Mouse (Mus musculus) megakaryocyte, embryonic 14.5 days (primary cell): ENCODE data around the gene Dglucy. TPM values are rescaled to one million over a fixed set of nuclear protein-coding genes. Genes with fewer than 3 reads are reported as not detected.

Experiments
- H3K27me3 ChIP-seq: replicated peaks from 2 replicates; pipeline ENCODE3; 2012; ENCODE audit warnings: inconsistent platforms
- H3K36me3 ChIP-seq: replicated peaks from 2 replicates; pipeline ENCODE3; 2012; ENCODE audit warnings: low read length, inconsistent platforms, mixed read lengths
- H3K4me1 ChIP-seq: 2 replicates; pipeline ENCODE4 v1.6.1; 2012; ENCODE audit warnings: inconsistent platforms
- H3K4me3 ChIP-seq: replicated peaks from 2 replicates; pipeline ENCODE3; 2012; ENCODE audit warnings: moderate library complexity, mild to moderate bottlenecking, inconsistent platforms
- H3K9me3 ChIP-seq: 2 replicates; pipeline ENCODE4 v1.6.1; 2012; ENCODE audit warnings: inconsistent platforms
- FLI1 ChIP-seq: IDR thresholded peaks from 2 replicates; pipeline ENCODE4 v1.6.1; 2012; ENCODE audit warnings: low read length, inconsistent platforms, mixed read lengths
- GATA1 ChIP-seq: IDR thresholded peaks from 3 replicates; pipeline ENCODE4 v1.6.1; 2012; ENCODE audit warnings: mixed read lengths, low read length, inconsistent platforms, borderline replicate concordance
- polyA plus RNA-seq: library from polyadenylated mRNA; stranded (reverse); fragments of >175 nt; gene quantifications from 2 replicates; pipeline ENCODE4 v1.2.3, GENCODE M21; 2012; ENCODE audit warnings: low replicate concordance; ENCODE audit not compliant: insufficient read depth

The Dglucy gene
- polyA plus RNA-seq, 1 experiment: 1.0 TPM

GRCm38 (mm10) chr12:100937441-100938360 is 158.8 kb downstream of the Dglucy start:
- no peaks in the 10 kb centered on the region for H3K9me3 ChIP-seq
- H3K27me3 ChIP-seq: no peaks in the 10 kb centered on the region
- no peak overlapping the region for H3K4me3 ChIP-seq
- no peak for TF ChIP-seq GATA1
- H3K4me1 ChIP-seq: 0 out of 2 replicates have a peak, but pooled peaks cover 4% of the 10 kb centered on the region
- H3K36me3 ChIP-seq: peaks cover 75% of the 10 kb centered on the region

- TF ChIP-seq GATA1: no peak
- TF ChIP-seq FLI1: no peak
- H3K27me3 ChIP-seq: no peaks in the 10 kb centered on the region
- no peaks in the 10 kb centered on the region for H3K4me1 ChIP-seq
- peaks cover 83% of the 10 kb centered on the region for H3K36me3 ChIP-seq
- H3K4me3 ChIP-seq: no peak overlapping the region
- no peaks in the 10 kb centered on the region for H3K9me3 ChIP-seq
These were observed 162.5 kb downstream of the Dglucy start for GRCm38 (mm10) chr12:100941361-100941760.

GRCm38 (mm10) chr12:100943146-100943545 is 164.3 kb downstream of the Dglucy start:
- Histone ChIP-seq H3K36me3 (peaks cover 88% of the 10 kb centered on the region), H3K9me3 (no peaks in the 10 kb centered on the region), H3K27me3 (no peaks in the 10 kb centered on the region), H3K4me3 (no peak overlapping the region), H3K4me1 (no peaks in the 10 kb centered on the region)
- TF ChIP-seq GATA1 (no peak), FLI1 (no peak)

- Histone ChIP-seq H3K4me1 (no peaks in the 10 kb centered on the region), H3K27me3 (no peaks in the 10 kb centered on the region), H3K9me3 (no peaks in the 10 kb centered on the region), H3K36me3 (peaks cover 86% of the 10 kb centered on the region), H3K4me3 (no peak overlapping the region)
- TF ChIP-seq FLI1 (no peak), GATA1 (no peak)
These were observed 166.1 kb downstream of the Dglucy start for GRCm38 (mm10) chr12:100944921-100945336.

GRCm38 (mm10) chr12:100945501-100945900 is 166.6 kb downstream of the Dglucy start:
- no peak for TF ChIP-seq FLI1
- no peak for TF ChIP-seq GATA1
- H3K4me3 ChIP-seq: no peak overlapping the region
- peaks cover 81% of the 10 kb centered on the region for H3K36me3 ChIP-seq
- H3K9me3 ChIP-seq: no peaks in the 10 kb centered on the region
- no peaks in the 10 kb centered on the region for H3K4me1 ChIP-seq
- no peaks in the 10 kb centered on the region for H3K27me3 ChIP-seq

GRCm38 (mm10) chr12:100945948-100946347 is 167.1 kb downstream of the Dglucy start:
- Histone ChIP-seq H3K27me3 (no peaks in the 10 kb centered on the region), H3K36me3 (peaks cover 76% of the 10 kb centered on the region), H3K4me3 (no peak overlapping the region), H3K9me3 (no peaks in the 10 kb centered on the region), H3K4me1 (no peaks in the 10 kb centered on the region)
- no peak for TF ChIP-seq FLI1

Other genes starting within 250 kb of the Dglucy start
- 1.3 and 4.9 TPM in 2 replicates for gene Rps6ka5, start 52.1 kb upstream of the Dglucy start, polyA plus RNA-seq
- gene Gpr68, start 129.1 kb downstream of the Dglucy start, polyA plus RNA-seq: 0.12 TPM in 1 of 2 replicates, not detected in the other
- 4.1 and 10.3 TPM in 2 replicates for gene Ccdc88c, start 250.0 kb downstream of the Dglucy start, polyA plus RNA-seq